Mouse (Mus musculus): ENCODE measurements at regions not wholly inside any gene's neighbourhood (a gene's known extent, or its start where the extent isn't known, plus 50 kb on each side); places are given as distances from the start of the nearest gene placed in this dataset.

DNA sequence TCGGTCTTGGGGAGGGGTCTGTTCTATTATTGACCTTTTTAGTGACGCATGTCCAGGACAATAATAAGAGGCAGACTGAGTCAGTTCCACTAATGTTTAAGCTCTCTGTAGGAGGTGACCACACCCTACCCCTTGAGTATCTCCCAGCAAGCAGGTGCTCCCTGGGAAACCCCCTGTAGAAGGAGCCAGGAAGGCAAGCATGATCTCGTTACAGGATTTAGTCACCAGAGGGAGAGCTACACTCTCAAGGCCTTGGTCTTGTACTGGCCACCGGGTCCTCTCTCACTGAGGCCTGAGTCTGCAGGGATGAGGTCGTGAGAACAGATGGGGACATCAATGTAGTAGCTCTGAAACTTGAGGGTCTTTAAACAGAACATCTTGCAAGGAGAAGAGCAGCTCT is 55.3 kb upstream of the Ccnd2 start:
- WGBS: 72% methylated on average over 5 of the region's 5 CpGs
- H3K36me3 ChIP-seq: no peaks in the 10 kb centered on the region
- H3K9ac ChIP-seq: no peak overlapping the region
- H3K4me1 ChIP-seq: no peaks in the 10 kb centered on the region
- H3K27ac ChIP-seq: no peak overlapping the region
- ATAC-seq (ENCODE audit: insufficient number of reproducible peaks, insufficient read depth, low FRiP score, low TSS enrichment): no peak
- H3K4me3 ChIP-seq: no peak overlapping the region
- no peaks in the 10 kb centered on the region for H3K9me3 ChIP-seq
- no peak overlapping the region for H3K4me2 ChIP-seq (replicated peaks)
- no peaks in the 10 kb centered on the region for H3K27me3 ChIP-seq

DNA sequence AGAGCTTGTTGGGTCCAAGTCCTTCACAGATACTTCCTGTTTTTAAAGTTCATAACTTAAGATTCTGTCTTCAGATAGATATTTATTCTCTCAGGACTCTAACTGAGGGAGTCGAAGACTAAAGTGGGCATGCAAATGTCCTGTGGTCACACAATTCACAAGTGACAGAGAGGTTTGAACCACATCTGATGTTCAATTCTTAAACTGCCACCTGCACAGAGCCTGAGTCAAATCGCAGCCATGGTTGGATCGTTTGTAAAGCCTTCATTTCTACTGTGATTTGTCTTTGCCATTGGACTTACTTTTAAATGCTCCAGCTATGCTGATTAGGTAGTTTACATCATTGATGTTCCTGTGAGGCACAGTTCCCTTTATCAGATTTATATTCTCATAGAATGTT is 61.4 kb upstream of the Ccnd2 start:
- Histone ChIP-seq H3K9me3 (no peaks in the 10 kb centered on the region), H3K4me3 (no peak overlapping the region), H3K9ac (no peak overlapping the region), H3K27me3 (no peaks in the 10 kb centered on the region), H3K4me2 (replicated peaks) (no peak overlapping the region), H3K36me3 (no peaks in the 10 kb centered on the region), H3K4me1 (no peaks in the 10 kb centered on the region), H3K27ac (no peak overlapping the region)
- 91% methylated on average over 3 of the region's 3 CpGs for WGBS
- no peak for ATAC-seq (ENCODE audit: insufficient number of reproducible peaks, insufficient read depth, low FRiP score, low TSS enrichment)

DNA sequence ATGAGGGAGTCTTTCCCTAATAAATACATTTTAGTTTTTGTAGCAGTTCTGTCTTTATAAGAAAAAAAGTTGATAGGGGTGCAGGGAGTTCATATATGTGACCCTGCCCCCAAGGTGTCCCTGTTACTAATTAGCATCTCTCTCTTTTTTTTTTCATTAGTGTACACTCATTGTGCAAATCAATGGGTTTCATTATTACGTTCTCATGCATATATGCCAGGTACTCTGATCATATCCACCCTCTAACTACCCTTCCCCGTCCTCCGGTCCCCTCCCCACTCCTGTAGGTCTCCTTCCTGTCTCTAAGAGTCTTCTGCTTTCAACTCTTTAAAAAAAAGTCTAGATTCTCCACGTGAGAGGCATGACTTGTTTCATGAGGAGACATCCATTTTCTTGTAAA is 63.9 kb upstream of the Ccnd2 start:
- Histone ChIP-seq H3K27ac (no peak overlapping the region), H3K27me3 (no peaks in the 10 kb centered on the region), H3K36me3 (no peaks in the 10 kb centered on the region), H3K9ac (no peak overlapping the region), H3K4me2 (replicated peaks) (no peak overlapping the region), H3K4me1 (no peaks in the 10 kb centered on the region), H3K4me3 (no peak overlapping the region), H3K9me3 (no peaks in the 10 kb centered on the region)
- no peak for ATAC-seq (ENCODE audit: insufficient number of reproducible peaks, insufficient read depth, low FRiP score, low TSS enrichment)
- 51% methylated on average over 4 of the region's 4 CpGs for WGBS

DNA sequence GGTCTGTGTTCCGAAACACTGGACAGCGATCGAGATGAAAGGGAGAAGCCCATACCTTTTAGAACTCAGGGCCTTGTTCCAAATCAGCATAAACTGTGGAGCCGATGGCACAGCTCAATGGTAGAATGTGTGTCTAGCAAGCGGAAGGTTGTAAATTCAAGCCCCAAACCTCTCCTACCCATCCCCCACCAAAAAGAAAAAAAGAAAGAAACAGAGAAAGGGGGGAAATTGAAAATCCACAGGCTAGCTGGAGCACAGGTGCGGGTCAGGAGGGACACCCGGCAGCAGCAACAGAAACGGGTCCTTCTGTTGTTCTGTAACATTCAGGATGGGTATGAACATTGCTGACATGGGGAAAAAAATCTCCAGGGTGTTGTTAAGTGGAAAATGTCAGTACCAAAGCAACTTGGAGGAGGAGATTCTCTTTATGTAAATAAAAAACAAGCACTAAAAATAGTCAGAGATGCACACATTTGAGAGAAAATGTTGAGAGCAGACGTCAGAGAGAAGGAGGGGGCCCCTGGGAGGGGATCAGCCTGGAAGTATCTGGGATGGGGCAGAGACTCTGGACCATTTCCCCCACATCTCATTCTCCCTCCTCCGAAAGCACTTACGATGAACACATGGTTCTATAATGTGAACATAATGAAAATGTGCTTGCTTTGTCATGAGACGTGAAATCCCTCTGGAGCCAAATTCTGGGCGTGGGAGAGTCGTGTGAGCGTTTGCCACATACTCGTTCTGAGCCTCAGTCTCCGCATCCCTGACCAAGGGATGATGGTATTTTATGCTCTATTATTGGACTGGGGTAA is 66.8 kb upstream of the Ccnd2 start:
- no peaks in the 10 kb centered on the region for H3K27me3 ChIP-seq
- no peak overlapping the region for H3K27ac ChIP-seq
- no peak overlapping the region for H3K9ac ChIP-seq
- no peaks in the 10 kb centered on the region for H3K4me1 ChIP-seq
- no peaks in the 10 kb centered on the region for H3K9me3 ChIP-seq
- no peak overlapping the region for H3K4me3 ChIP-seq
- no peak for ATAC-seq (ENCODE audit: insufficient number of reproducible peaks, insufficient read depth, low FRiP score, low TSS enrichment)
- H3K36me3 ChIP-seq: no peaks in the 10 kb centered on the region
- H3K4me2 ChIP-seq (replicated peaks): no peak overlapping the region
- 76% methylated on average over 17 of the region's 17 CpGs for WGBS

DNA sequence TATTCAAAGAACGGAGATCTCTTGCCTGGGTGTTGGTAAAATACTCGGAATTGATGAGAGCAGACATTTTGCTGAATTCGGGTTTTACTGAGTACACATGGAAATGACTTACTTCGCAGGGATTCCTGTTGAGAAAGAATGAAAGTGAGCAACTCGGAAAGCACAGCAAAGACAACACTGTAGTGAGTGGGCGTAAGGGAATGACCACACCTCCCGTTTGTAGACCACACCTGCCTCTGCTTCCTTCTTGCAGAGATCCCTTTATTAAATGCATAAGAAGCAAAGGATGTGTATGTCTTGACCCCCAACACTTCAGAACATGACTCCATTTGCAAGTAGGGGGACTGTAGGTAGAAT is 67.4 kb upstream of the Ccnd2 start:
- Histone ChIP-seq H3K4me1 (no peaks in the 10 kb centered on the region), H3K4me2 (replicated peaks) (no peak overlapping the region), H3K36me3 (no peaks in the 10 kb centered on the region), H3K9ac (no peak overlapping the region), H3K9me3 (no peaks in the 10 kb centered on the region), H3K27ac (no peak overlapping the region), H3K4me3 (no peak overlapping the region), H3K27me3 (no peaks in the 10 kb centered on the region)
- ATAC-seq (ENCODE audit: insufficient number of reproducible peaks, insufficient read depth, low FRiP score, low TSS enrichment): no peak
- 83% methylated on average over 7 of the region's 7 CpGs for WGBS

DNA sequence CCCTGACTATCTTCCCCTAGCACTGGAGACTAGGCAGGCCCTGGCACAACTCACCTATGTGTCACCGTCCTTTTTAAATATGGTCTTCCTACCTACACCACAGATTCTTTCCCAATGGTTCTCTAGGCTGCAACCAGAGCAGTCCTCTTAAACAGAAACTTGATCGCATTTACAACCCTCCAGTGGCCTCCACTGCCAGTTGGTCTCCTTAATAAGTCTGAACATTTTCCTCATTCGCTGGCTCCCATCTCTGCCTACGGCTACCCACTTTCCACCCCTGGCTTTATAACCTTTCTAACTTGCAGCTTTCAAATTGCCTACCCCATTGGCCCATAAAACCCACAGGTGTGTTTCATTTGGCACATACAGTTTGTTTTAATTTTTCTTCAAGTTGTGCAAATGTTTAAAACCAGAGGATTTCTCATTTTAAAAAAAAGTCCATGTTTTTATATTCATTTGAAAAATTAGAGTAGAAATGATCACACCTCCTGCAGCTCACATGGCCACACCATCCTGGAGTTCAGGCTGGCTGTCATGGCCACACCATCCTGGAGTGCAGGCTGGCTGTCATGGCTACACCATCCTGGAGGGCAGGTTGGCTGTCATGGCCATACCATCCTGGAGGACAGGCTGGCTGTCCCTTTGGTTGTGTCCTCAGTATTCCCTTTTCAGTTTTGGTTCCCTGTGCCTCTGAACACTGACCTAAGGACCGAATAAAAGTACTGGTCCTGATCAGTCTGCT is 74.4 kb upstream of the Ccnd2 start:
- ATAC-seq (ENCODE audit: insufficient number of reproducible peaks, insufficient read depth, low FRiP score, low TSS enrichment): no peak
- WGBS: 65% methylated on average over 5 of the region's 5 CpGs
- H3K36me3 ChIP-seq: no peaks in the 10 kb centered on the region
- no peak overlapping the region for H3K4me2 ChIP-seq (replicated peaks)
- H3K9ac ChIP-seq: no peak overlapping the region
- H3K4me1 ChIP-seq: no peaks in the 10 kb centered on the region
- H3K4me3 ChIP-seq: no peak overlapping the region
- no peak overlapping the region for H3K27ac ChIP-seq
- no peaks in the 10 kb centered on the region for H3K9me3 ChIP-seq
- H3K27me3 ChIP-seq: no peaks in the 10 kb centered on the region

DNA sequence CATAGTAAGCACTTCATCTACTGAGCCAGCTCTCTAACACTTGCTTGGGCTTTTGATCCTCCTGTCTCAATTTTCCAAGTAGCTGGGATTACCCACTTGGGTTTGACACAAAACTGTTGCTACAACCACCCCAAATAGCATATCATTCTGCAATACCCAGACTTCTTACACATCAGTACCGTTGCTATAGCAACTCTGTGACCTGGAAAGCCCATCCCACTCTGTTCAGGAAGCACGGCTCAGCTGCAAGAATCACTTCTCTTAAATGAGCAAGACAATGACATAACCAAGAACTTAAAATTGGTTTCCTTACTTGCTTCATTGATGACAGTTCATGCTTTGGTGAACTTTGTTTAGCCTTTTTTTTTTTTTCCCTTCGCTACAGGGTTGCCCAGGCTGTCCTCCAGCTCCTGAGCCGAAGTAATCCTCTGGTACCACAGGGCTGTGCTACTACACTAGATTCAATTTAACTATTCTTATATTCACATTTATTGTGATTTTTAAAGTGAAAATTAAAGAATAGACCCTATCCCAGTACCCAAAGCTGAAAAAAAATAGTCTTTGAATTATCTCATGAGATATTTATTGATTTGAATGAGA is 84.6 kb upstream of the Ccnd2 start:
- WGBS: 81% methylated on average over 4 of the region's 4 CpGs
- no peak overlapping the region for H3K4me2 ChIP-seq (replicated peaks)

DNA sequence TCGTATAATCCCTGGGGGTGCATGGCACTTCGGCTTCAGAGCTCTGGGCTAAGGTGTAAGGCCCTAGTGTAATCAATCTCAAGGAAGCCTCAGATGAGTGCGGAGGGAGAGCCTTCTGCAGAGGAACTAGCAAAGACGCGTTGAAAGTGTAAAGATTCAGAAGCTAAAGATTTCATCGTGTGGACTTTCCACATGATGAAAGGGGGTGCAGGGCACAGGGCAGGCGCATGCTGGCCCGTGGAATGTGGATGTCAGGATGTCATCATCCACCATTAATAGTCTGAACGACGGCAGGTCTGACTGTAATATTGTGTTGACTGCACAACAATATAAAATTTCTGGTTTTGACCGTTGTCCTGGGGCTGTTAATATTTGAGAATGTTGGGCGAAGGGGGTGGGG is 85.2 kb upstream of the Ccnd2 start:
- Histone ChIP-seq H3K4me1 (peaks cover 13% of the 10 kb centered on the region; the same call in 1 of the 2 replicates), H3K27ac (no peak overlapping the region), H3K9me3 (no peaks in the 10 kb centered on the region), H3K4me3 (no peak overlapping the region), H3K9ac (no peak overlapping the region), H3K4me2 (replicated peaks) (no peak overlapping the region), H3K27me3 (no peaks in the 10 kb centered on the region), H3K36me3 (no peaks in the 10 kb centered on the region)
- ATAC-seq (ENCODE audit: insufficient number of reproducible peaks, insufficient read depth, low FRiP score, low TSS enrichment): no peak
- 84% methylated on average over 12 of the region's 12 CpGs for WGBS

More for the DNA sequence above, 84.6 kb upstream of the Ccnd2 start:
- Histone ChIP-seq H3K4me1 (peaks cover 12% of the 10 kb centered on the region; the same call in 1 of the 2 replicates), H3K27me3 (no peaks in the 10 kb centered on the region), H3K4me3 (no peak overlapping the region), H3K27ac (no peak overlapping the region), H3K9ac (no peak overlapping the region), H3K9me3 (no peaks in the 10 kb centered on the region), H3K36me3 (no peaks in the 10 kb centered on the region)
- ATAC-seq (ENCODE audit: insufficient number of reproducible peaks, insufficient read depth, low FRiP score, low TSS enrichment): no peak

DNA sequence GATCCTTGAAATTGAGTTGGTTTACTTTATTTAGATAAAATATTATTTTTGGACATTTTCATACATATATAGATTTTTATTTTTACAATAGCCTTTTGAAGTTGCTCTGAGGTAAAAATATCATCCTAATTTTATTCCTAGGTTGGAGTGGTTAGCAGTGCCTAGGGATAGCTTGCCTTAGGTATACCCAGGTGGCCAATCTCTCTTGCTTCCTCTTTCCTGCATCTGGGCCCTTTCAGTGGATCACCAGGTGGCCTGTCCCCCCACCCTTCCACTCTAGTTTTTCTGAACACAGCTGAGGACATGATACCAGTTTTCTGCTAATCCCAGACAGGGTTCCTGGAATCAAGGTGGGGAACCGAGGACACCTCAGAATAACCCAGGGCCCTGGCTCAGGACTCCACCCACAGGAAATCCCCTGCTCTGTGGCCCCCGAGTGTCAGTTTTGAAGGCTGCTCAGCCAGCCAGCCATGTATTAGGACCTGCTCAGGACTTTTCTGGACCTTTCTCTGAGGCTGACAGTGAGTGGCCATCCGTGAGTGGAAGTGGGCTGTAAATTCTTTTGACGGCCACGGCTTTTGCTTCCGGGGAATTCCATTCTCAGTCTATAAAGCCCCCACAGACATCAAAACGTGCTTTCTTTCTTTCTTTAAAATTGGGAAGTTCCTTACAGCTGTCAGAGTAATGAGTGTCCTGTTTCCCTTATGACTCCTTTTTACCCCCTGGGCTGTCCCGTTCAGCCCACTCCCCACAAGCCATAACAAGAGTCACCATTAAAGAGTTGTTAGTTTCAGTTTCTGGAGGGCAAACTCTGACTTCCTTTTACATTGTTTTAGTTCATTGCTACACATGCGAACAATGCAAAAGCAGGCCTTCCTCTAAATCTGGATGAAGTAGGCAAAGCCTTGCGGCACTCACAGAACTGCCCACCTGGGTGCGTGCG is 87.8 kb upstream of the Ccnd2 start:
- Histone ChIP-seq H3K9ac (no peak overlapping the region), H3K27me3 (no peaks in the 10 kb centered on the region), H3K27ac (no peak overlapping the region), H3K4me2 (replicated peaks) (no peak overlapping the region), H3K4me1 (peaks cover 13% of the 10 kb centered on the region; the same call in 1 of the 2 replicates), H3K9me3 (0 out of 2 replicates have a peak, but pooled peaks cover 3% of the 10 kb centered on the region), H3K4me3 (no peak overlapping the region), H3K36me3 (no peaks in the 10 kb centered on the region)
- ATAC-seq (ENCODE audit: insufficient number of reproducible peaks, insufficient read depth, low FRiP score, low TSS enrichment): no peak
- 69% methylated on average over 12 of the region's 12 CpGs for WGBS

DNA sequence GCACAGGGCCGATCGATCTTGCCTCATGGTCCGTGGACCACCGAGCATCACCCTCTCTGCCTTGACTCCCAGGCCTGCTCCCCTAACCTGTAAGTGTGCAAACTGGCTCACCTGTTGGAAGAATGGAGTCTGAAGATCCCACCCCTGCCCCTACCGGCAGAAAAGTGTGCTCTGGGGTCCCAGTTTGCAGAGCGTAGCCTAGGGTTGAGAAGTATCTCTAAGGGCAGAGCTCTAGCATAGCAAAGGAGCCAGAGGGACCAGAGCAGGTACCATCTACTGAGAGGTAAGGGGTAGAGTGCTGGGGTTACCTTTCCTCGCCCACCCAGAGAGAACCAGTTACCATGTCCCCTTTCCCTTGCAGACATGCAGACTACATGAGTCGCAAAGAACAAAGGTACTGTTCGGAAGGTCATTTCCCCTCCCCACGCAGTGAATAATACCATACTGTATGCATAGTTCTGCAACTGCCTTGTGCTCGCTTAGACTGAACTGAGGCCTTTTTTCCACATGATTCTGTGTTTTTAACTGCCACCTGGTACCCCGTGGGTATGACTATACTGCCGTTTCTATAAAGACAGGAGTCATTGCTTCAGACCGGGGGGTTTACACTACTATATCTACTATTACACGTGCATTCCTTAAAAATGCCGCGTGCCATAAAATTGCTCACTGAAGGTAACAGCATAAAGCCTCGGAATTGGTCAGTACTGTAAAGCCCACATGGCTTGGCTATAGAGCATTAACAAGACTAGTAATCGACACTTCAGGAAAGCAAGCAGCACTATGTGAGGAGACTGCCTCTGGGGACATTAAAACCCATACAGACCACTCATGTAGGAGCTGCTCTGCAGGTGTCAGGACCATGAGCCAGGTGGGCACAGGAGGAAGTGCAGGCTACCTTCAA is 88.7 kb upstream of the Ccnd2 start:
- 83% methylated on average over 19 of the region's 19 CpGs for WGBS

More for the DNA sequence above, 88.7 kb upstream of the Ccnd2 start:
- Histone ChIP-seq H3K27me3 (no peaks in the 10 kb centered on the region), H3K4me1 (peaks cover 13% of the 10 kb centered on the region; the same call in 1 of the 2 replicates), H3K9me3 (0 out of 2 replicates have a peak, but pooled peaks cover 3% of the 10 kb centered on the region), H3K9ac (no peak overlapping the region), H3K27ac (no peak overlapping the region), H3K4me3 (no peak overlapping the region), H3K36me3 (no peaks in the 10 kb centered on the region), H3K4me2 (replicated peaks) (no peak overlapping the region)
- ATAC-seq (ENCODE audit: insufficient number of reproducible peaks, insufficient read depth, low FRiP score, low TSS enrichment): no peak
